Mouse (Mus musculus): ENCODE results near the gene Atp1b1.

GRCm38 (mm10) chr1:164418320-164418719, 39.8 kb downstream of the Atp1b1 start:
- TF ChIP-seq POLR2A (IDR thresholded peaks at IDR 0.05; ENCODE audit: borderline replicate concordance, low read depth, low read length) (no peak), CTCF (IDR thresholded peaks at IDR 0.05; ENCODE audit: low read depth, low read length) (no peak)
